Mouse (Mus musculus): ENCODE data around the gene Aloxe3. TPM values are rescaled to one million over a fixed set of nuclear protein-coding genes. Genes with fewer than 3 reads are reported as not detected.

Gene Aloxe3
- total and polyA plus RNA-seq, 2 experiments, result 0.09 TPM; not detected in 1

DNA sequence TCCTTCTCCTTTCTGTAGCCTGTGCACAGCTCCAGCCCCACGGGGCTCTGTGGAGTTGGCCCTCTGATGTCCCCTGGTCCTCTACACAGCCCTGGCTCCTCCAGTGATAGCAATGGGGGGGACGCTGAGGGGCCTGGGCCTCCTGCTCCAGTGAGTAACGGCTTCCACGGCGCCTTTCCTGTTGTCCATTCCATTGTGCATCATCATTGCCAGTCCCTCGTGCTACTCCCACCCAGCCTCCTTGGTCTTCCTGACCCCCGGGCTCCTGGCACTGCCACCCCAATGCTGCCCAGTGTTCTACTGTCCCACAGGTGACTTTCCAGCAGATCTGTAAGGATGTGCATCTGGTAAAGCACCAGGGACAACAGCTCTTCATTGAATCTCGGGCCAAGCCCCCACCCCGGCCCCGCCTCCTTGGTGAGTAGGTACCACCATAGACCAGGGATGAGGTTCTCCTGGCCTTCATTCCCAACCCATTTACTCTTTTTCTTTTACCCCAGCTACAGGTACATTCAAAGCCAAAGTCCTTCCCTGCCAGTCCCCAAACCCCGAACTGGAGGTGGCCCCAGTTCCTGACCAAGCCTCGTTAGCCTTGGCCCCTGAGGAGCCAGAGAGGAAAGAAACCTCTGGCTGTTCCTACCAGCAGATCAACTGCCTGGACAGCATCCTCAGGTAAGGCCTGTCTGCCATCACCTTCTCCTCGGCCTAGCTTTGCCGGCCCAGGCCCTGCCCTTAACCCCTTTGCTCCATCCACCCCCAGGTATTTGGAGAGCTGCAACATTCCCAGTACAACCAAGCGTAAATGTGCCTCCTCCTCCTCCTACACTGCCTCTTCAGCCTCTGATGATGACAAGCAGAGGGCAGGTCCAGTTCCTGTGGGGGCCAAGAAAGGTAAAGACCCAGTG is 21.9 kb upstream of the Aloxe3 start:
- Histone ChIP-seq H3K4me3 (ENCODE audit: insufficient read depth, low read depth, low read length) (no peak overlapping the region), H3K9ac (ENCODE audit: low read depth, low read length) (no peak overlapping the region), H3K36me3 (ENCODE audit: control insufficient read depth, insufficient read depth, low read length) (peaks cover 70% of the 10 kb centered on the region), H3K27me3 (ENCODE audit: control insufficient read depth, insufficient read depth, low read length) (no peaks in the 10 kb centered on the region), H3K27ac (replicated peaks; ENCODE audit: insufficient read depth, low read depth, low read length) (no peak overlapping the region), H3K4me1 (ENCODE audit: control insufficient read depth, insufficient read depth, low read length) (peaks cover 6% of the 10 kb centered on the region), H3K79me2 (ENCODE audit: control insufficient read depth, insufficient read depth, low read length) (peaks cover 13% of the 10 kb centered on the region; the same call in 1 of the 2 replicates)
- no peak for DNase-seq (ENCODE audit: extremely low read depth, low read depth, low spot score)
- 93% methylated on average over 15 of the region's 15 CpGs for WGBS
- TF ChIP-seq POLR2A (IDR thresholded peaks at IDR 0.05; ENCODE audit: extremely low read depth, insufficient read depth, low read length), result no peak

DNA sequence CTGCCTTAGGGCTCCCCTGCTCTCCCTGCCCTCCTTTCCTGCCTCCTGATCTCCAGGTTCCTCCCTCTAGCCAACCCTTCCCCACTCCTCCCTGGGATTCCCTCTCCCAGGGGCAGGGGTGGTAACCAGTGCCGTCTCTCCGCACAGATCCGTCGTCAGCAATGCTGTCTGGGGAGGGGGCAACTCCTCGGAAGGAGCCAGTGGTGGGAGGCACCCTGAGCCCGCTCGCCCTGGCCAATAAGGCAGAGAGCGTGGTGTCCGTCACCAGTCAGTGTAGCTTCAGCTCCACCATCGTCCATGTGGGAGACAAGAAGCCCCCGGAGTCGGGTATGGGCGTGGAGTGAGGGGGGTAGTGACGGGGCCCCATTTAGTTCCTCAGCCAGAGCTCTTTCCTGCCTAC is 21.2 kb upstream of the Aloxe3 start:
- 94% methylated on average over 14 of the region's 14 CpGs for WGBS
- Histone ChIP-seq H3K36me3 (ENCODE audit: control insufficient read depth, insufficient read depth, low read length) (peaks cover 77% of the 10 kb centered on the region), H3K4me1 (ENCODE audit: control insufficient read depth, insufficient read depth, low read length) (peaks cover 6% of the 10 kb centered on the region), H3K9ac (ENCODE audit: low read depth, low read length) (no peak overlapping the region), H3K27ac (replicated peaks; ENCODE audit: insufficient read depth, low read depth, low read length) (no peak overlapping the region), H3K27me3 (ENCODE audit: control insufficient read depth, insufficient read depth, low read length) (no peaks in the 10 kb centered on the region), H3K79me2 (ENCODE audit: control insufficient read depth, insufficient read depth, low read length) (peaks cover 12% of the 10 kb centered on the region; the same call in 1 of the 2 replicates), H3K4me3 (ENCODE audit: insufficient read depth, low read depth, low read length) (no peak overlapping the region)
- no peak for DNase-seq (ENCODE audit: extremely low read depth, low read depth, low spot score)
- no peak for TF ChIP-seq POLR2A (IDR thresholded peaks at IDR 0.05; ENCODE audit: extremely low read depth, insufficient read depth, low read length)
- no peak for TF ChIP-seq CTCF (IDR thresholded peaks at IDR 0.05; ENCODE audit: low read depth, low read length)

DNA sequence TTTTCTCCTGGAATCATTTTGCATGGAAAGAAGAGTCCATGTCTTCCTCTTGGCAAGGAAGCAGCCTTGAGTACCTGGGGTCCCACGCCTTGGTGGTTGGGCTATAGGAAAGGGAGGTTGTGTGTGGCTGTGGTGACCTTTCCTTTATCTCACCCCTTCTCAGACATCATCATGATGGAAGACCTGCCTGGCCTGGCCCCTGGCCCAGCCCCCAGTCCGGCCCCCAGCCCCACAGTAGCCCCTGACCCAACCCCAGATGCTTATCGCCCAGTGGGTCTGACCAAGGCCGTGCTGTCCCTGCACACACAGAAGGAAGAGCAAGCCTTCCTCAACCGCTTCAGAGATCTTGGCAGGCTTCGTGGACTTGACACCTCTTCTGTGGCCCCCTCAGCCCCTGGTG is 20.5 kb upstream of the Aloxe3 start:
- no peak overlapping the region for H3K9ac ChIP-seq (ENCODE audit: low read depth, low read length)
- 91% methylated on average over 6 of the region's 6 CpGs for WGBS
- TF ChIP-seq POLR2A (IDR thresholded peaks at IDR 0.05; ENCODE audit: extremely low read depth, insufficient read depth, low read length) (no peak), CTCF (IDR thresholded peaks at IDR 0.05; ENCODE audit: low read depth, low read length) (no peak)
- peaks cover 77% of the 10 kb centered on the region for H3K36me3 ChIP-seq (ENCODE audit: control insufficient read depth, insufficient read depth, low read length)
- no peak overlapping the region for H3K4me3 ChIP-seq (ENCODE audit: insufficient read depth, low read depth, low read length)
- no peak overlapping the region for H3K27ac ChIP-seq (replicated peaks; ENCODE audit: insufficient read depth, low read depth, low read length)
- H3K4me1 ChIP-seq (ENCODE audit: control insufficient read depth, insufficient read depth, low read length), result peaks cover 2% of the 10 kb centered on the region
- peaks cover 9% of the 10 kb centered on the region; the same call in 1 of the 2 replicates for H3K79me2 ChIP-seq (ENCODE audit: control insufficient read depth, insufficient read depth, low read length)
- no peaks in the 10 kb centered on the region for H3K27me3 ChIP-seq (ENCODE audit: control insufficient read depth, insufficient read depth, low read length)
- no peak for DNase-seq (ENCODE audit: extremely low read depth, low read depth, low spot score)

DNA sequence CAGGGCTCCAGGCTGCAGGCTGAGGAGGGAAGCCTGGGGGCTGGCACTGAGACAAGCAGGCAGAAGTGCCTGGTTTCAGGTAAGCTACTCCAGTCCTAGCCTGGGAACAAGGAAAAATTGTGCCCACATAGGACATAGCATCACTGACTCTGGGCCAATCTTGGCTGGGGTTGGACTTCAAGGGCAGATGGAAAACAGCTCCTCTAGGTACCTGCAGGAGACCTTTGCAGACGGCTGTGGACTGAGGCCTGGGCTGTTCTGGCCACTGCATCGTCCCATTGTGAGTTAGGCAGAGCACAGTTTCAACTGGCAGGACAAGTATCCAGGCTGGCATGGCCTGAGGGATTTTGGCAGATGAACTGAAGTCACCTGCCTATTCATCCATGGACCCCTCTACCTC is 19.9 kb upstream of the Aloxe3 start:
- H3K79me2 ChIP-seq (ENCODE audit: control insufficient read depth, insufficient read depth, low read length), result 0 out of 2 replicates have a peak, but pooled peaks cover 4% of the 10 kb centered on the region
- H3K36me3 ChIP-seq (ENCODE audit: control insufficient read depth, insufficient read depth, low read length), result peaks cover 72% of the 10 kb centered on the region
- H3K9ac ChIP-seq (ENCODE audit: low read depth, low read length), result no peak overlapping the region
- H3K4me3 ChIP-seq (ENCODE audit: insufficient read depth, low read depth, low read length), result no peak overlapping the region
- 82% methylated on average over 2 of the region's 2 CpGs for WGBS
- no peak for DNase-seq (ENCODE audit: extremely low read depth, low read depth, low spot score)
- H3K4me1 ChIP-seq (ENCODE audit: control insufficient read depth, insufficient read depth, low read length), result no peaks in the 10 kb centered on the region
- no peaks in the 10 kb centered on the region for H3K27me3 ChIP-seq (ENCODE audit: control insufficient read depth, insufficient read depth, low read length)
- TF ChIP-seq POLR2A (IDR thresholded peaks at IDR 0.05; ENCODE audit: extremely low read depth, insufficient read depth, low read length), result no peak
- no peak for TF ChIP-seq CTCF (IDR thresholded peaks at IDR 0.05; ENCODE audit: low read depth, low read length)
- H3K27ac ChIP-seq (replicated peaks; ENCODE audit: insufficient read depth, low read depth, low read length), result no peak overlapping the region

DNA sequence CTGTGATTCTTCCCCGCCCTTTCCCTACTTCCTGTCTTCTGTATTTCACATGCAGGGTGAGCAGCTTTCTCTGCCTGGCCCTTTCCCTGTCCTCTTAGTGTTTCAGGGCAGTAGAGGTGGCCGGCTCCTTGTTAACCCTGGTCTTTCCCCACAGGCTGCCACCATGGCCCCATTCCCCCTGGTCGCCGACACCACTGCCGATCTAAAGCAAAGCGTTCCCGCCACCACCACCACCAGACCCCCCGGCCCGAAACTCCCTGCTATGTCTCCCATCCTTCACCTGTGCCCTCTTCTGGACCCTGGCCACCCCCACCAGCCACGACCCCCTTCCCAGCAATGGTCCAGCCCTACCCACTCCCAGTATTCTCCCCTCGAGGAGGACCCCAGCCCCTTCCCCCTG is 19.4 kb upstream of the Aloxe3 start:
- Histone ChIP-seq H3K27me3 (ENCODE audit: control insufficient read depth, insufficient read depth, low read length) (no peaks in the 10 kb centered on the region), H3K9ac (ENCODE audit: low read depth, low read length) (no peak overlapping the region), H3K4me3 (ENCODE audit: insufficient read depth, low read depth, low read length) (no peak overlapping the region), H3K4me1 (ENCODE audit: control insufficient read depth, insufficient read depth, low read length) (no peaks in the 10 kb centered on the region), H3K79me2 (ENCODE audit: control insufficient read depth, insufficient read depth, low read length) (no peaks in the 10 kb centered on the region), H3K27ac (replicated peaks; ENCODE audit: insufficient read depth, low read depth, low read length) (no peak overlapping the region), H3K36me3 (ENCODE audit: control insufficient read depth, insufficient read depth, low read length) (peaks cover 67% of the 10 kb centered on the region)
- 92% methylated on average over 11 of the region's 11 CpGs for WGBS
- no peak for DNase-seq (ENCODE audit: extremely low read depth, low read depth, low spot score)
- TF ChIP-seq CTCF (IDR thresholded peaks at IDR 0.05; ENCODE audit: low read depth, low read length), result no peak
- TF ChIP-seq POLR2A (IDR thresholded peaks at IDR 0.05; ENCODE audit: extremely low read depth, insufficient read depth, low read length), result no peak

DNA sequence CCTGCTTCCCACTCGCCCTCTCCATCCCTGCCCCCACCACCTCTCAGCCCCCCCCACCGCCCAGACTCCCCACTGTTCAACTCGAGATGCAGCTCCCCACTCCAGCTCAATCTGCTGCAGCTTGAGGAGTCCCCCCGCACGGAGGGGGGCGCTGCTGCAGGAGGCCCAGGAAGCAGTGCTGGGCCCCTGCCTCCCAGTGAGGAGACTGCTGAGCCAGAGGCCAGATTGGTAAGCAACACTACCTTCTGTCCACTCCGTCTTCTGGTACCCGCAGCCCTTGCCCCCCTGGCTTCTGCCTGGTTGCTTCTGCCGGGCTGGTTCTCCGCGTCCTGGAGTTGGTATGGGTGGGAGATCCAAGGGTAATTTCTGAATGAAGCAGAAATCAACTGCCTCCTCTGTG is 18.9 kb upstream of the Aloxe3 start:
- Histone ChIP-seq H3K9ac (ENCODE audit: low read depth, low read length) (no peak overlapping the region), H3K27me3 (ENCODE audit: control insufficient read depth, insufficient read depth, low read length) (no peaks in the 10 kb centered on the region), H3K36me3 (ENCODE audit: control insufficient read depth, insufficient read depth, low read length) (peaks cover 62% of the 10 kb centered on the region), H3K4me3 (ENCODE audit: insufficient read depth, low read depth, low read length) (no peak overlapping the region), H3K4me1 (ENCODE audit: control insufficient read depth, insufficient read depth, low read length) (no peaks in the 10 kb centered on the region), H3K27ac (replicated peaks; ENCODE audit: insufficient read depth, low read depth, low read length) (no peak overlapping the region), H3K79me2 (ENCODE audit: control insufficient read depth, insufficient read depth, low read length) (no peaks in the 10 kb centered on the region)
- TF ChIP-seq POLR2A (IDR thresholded peaks at IDR 0.05; ENCODE audit: extremely low read depth, insufficient read depth, low read length) (no peak), CTCF (IDR thresholded peaks at IDR 0.05; ENCODE audit: low read depth, low read length) (no peak)
- no peak for DNase-seq (ENCODE audit: extremely low read depth, low read depth, low spot score)
- 97% methylated on average over 11 of the region's 11 CpGs for WGBS

Data from liver, adult 2 months (tissue).